Mouse (Mus musculus): ENCODE results near the gene Cox4i1. TPM values are rescaled to one million over a fixed set of nuclear protein-coding genes. Genes with fewer than 3 reads are reported as not detected.

The Cox4i1 gene
- polyA plus RNA-seq, 1 experiment from 2014 or later: 831 TPM

DNA sequence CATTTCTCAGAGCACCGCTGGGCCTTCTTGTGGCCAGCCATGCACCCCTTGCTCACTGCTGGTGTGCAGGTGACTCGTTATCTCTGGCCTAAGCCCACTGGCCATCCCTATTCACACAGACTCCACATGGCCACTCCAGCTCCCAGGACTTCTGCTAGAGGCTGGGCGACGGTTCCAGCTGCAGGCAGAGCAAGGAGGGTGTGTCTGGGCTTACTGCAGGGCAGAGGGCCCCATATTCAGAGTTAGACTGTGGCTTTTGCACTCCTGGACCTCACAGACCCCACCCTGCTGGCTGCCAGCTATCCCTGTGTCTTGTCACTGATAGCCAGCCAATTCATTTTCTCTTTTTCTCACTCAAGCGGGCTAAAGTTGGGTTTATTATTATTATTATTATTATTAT, 16.1 kb downstream of the Cox4i1 start:
- Histone ChIP-seq H3K4me2 (no peak overlapping the region), H3K36me3 (no peaks in the 10 kb centered on the region), H3K27me3 (replicated peaks) (peaks cover 35% of the 10 kb centered on the region), H3K9me3 (replicated peaks) (no peaks in the 10 kb centered on the region), H3K27ac (no peak overlapping the region), H3K4me1 (peaks cover 28% of the 10 kb centered on the region), H3K9ac (peak overlapping the region; percentile 35; the same call in 1 of the 2 replicates), H3K4me3 (no peak overlapping the region)
- ATAC-seq: no peak
- WGBS (ENCODE audit: insufficient replicate concordance): 47% methylated on average over 5 of the region's 5 CpGs

DNA sequence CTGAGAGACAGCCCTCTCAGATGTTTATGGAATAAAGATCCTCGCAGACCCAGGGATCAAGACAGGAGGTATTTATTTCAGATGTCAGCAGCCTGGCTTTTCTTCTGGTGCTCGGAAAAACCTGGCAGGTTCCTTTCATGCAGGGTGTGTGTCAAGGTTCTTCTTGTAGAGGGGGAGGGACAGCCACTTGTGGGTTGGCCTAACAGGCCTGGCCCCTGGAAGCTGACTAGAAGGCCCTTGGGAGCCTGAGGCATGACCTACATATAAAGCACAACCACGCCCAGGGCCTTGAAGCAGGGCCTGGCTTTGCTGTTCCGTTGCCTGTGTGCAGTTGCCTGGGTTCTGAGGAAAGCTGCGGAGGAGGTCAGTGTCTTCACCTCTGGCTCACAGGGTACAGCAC, 17.1 kb downstream of the Cox4i1 start:
- no peaks in the 10 kb centered on the region for H3K9me3 ChIP-seq (replicated peaks)
- no peak overlapping the region for H3K4me2 ChIP-seq
- peaks cover 18% of the 10 kb centered on the region for H3K4me1 ChIP-seq
- H3K4me3 ChIP-seq: no peak overlapping the region
- H3K36me3 ChIP-seq: no peaks in the 10 kb centered on the region
- 58% methylated on average over 5 of the region's 5 CpGs for WGBS (ENCODE audit: insufficient replicate concordance)
- no peak overlapping the region for H3K27ac ChIP-seq
- peaks cover 34% of the 10 kb centered on the region for H3K27me3 ChIP-seq (replicated peaks)
- no peak overlapping the region for H3K9ac ChIP-seq
- no peak for ATAC-seq

- Histone ChIP-seq H3K4me2 (no peak overlapping the region), H3K27ac (no peak overlapping the region), H3K4me1 (peaks cover 14% of the 10 kb centered on the region), H3K9me3 (replicated peaks) (no peaks in the 10 kb centered on the region), H3K9ac (no peak overlapping the region), H3K36me3 (no peaks in the 10 kb centered on the region), H3K4me3 (no peak overlapping the region), H3K27me3 (replicated peaks) (peaks cover 34% of the 10 kb centered on the region)
- no peak for ATAC-seq
- 60% methylated on average over 8 of the region's 8 CpGs for WGBS (ENCODE audit: insufficient replicate concordance)
Measured at GRCm38 (mm10) chr8:120685591-120685990, 17.6 kb downstream of the Cox4i1 start.

DNA sequence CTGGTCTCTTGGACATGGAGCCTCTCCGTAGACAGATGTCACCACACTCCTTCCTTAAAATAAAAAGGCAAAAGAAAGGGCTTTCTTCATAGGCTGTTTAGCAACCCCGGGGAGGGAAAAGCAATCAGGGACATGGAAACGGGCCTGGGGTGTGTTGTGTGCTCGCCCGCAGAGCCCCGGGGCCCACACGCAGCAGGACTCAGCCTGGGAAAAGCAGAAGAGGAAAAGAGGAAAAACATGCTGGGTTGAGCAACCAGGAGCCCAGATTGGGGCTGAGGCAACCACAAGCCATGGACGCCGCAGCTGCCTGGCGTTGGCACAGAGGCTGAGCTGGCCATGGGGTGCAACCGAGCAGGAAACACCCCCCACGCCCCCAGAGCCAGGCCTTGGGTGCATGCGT, 18.0 kb downstream of the Cox4i1 start:
- H3K9me3 ChIP-seq (replicated peaks): no peaks in the 10 kb centered on the region
- WGBS (ENCODE audit: insufficient replicate concordance): 38% methylated on average over 13 of the region's 13 CpGs
- H3K4me2 ChIP-seq: no peak overlapping the region
- H3K9ac ChIP-seq: no peak overlapping the region
- no peak for ATAC-seq
- H3K4me3 ChIP-seq: no peak overlapping the region
- no peak overlapping the region for H3K27ac ChIP-seq
- H3K27me3 ChIP-seq (replicated peaks): peaks cover 34% of the 10 kb centered on the region
- H3K4me1 ChIP-seq: peaks cover 14% of the 10 kb centered on the region
- H3K36me3 ChIP-seq: no peaks in the 10 kb centered on the region

GRCm38 (mm10) chr8:120686576-120686975, 18.6 kb downstream of the Cox4i1 start:
- no peak for ATAC-seq
- Histone ChIP-seq H3K4me2 (no peak overlapping the region), H3K27ac (no peak overlapping the region), H3K36me3 (no peaks in the 10 kb centered on the region), H3K4me1 (peaks cover 14% of the 10 kb centered on the region), H3K9ac (no peak overlapping the region), H3K4me3 (no peak overlapping the region), H3K9me3 (replicated peaks) (no peaks in the 10 kb centered on the region), H3K27me3 (replicated peaks) (peaks cover 34% of the 10 kb centered on the region)
- WGBS (ENCODE audit: insufficient replicate concordance): 66% methylated on average over 5 of the region's 5 CpGs

DNA sequence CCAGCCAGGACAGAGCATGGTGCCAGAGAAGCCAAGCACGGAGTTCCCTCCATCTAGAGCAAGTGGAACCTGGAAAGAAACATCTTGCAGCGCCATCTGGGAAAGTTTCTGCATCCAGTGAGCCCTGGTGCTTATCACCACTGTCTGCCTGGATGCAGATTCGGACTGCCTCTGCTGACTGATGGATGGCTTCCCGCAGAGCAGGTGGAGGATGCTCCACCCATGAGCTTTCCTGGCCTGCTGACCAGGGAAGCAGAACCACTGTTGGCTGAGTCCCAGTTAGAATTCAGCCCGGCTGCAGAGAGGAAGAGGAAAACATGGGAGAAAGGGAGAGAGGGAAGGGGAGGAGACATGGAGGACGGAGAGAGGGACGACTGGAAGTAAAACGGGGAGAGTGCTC, 19.8 kb downstream of the Cox4i1 start:
- no peak for ATAC-seq
- WGBS (ENCODE audit: insufficient replicate concordance): 50% methylated on average over 8 of the region's 8 CpGs
- Histone ChIP-seq H3K27me3 (replicated peaks) (peaks cover 34% of the 10 kb centered on the region), H3K27ac (no peak overlapping the region), H3K9me3 (replicated peaks) (no peaks in the 10 kb centered on the region), H3K36me3 (no peaks in the 10 kb centered on the region), H3K4me1 (peaks cover 19% of the 10 kb centered on the region), H3K9ac (no peak overlapping the region), H3K4me3 (no peak overlapping the region), H3K4me2 (no peak overlapping the region)

DNA sequence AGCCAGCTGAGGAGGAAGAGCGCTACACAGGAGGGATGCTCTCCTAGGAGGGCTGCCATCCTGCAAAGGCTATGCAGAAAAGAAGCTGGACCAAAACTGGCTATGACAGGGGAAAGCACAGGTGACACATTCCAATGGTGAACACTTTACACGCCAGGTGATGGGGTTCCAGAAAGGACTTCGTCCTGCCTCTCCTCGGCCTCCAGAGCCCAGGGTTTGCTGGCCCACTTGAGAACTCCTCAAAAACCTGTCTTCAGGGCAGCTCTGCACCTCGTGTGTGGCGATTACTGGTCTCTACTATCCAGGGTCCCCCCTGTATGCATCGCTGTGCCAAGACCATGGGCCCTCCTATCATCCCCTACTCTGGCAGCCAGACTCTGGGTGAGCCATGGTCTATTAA, 20.5 kb downstream of the Cox4i1 start:
- Histone ChIP-seq H3K27ac (no peak overlapping the region), H3K36me3 (no peaks in the 10 kb centered on the region), H3K4me3 (no peak overlapping the region), H3K27me3 (replicated peaks) (peaks cover 34% of the 10 kb centered on the region), H3K4me1 (peaks cover 21% of the 10 kb centered on the region), H3K9me3 (replicated peaks) (no peaks in the 10 kb centered on the region), H3K4me2 (no peak overlapping the region), H3K9ac (no peak overlapping the region)
- 73% methylated on average over 7 of the region's 7 CpGs for WGBS (ENCODE audit: insufficient replicate concordance)
- ATAC-seq: no peak

DNA sequence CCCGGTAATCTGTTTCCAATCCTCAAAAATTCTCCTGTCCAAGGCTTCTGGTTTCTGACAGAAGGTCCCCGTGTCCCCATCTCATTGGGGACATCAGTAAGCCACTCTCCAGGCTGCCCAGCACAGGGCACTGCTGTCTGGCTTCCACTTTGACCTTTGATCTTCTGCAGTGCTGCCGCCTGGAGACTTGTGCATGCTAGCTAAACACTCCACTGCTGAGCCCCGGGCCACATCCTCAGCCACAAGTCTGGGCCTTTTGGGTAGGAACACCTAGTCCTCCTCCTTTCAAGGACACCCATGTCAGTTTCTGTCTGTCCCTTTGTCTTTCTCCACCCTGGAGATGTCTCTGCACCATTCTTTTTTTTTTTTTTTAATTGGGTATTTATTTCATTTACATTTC, 24.9 kb downstream of the Cox4i1 start:
- Histone ChIP-seq H3K9ac (no peak overlapping the region), H3K4me1 (peaks cover 24% of the 10 kb centered on the region), H3K27ac (no peak overlapping the region), H3K4me3 (no peak overlapping the region), H3K27me3 (replicated peaks) (peaks cover 16% of the 10 kb centered on the region), H3K36me3 (no peaks in the 10 kb centered on the region), H3K4me2 (no peak overlapping the region), H3K9me3 (replicated peaks) (no peaks in the 10 kb centered on the region)
- ATAC-seq: 0 out of 2 replicates have a peak, but pooled peaks have one; percentile 4
- 68% methylated on average over 4 of the region's 4 CpGs for WGBS (ENCODE audit: insufficient replicate concordance)

DNA sequence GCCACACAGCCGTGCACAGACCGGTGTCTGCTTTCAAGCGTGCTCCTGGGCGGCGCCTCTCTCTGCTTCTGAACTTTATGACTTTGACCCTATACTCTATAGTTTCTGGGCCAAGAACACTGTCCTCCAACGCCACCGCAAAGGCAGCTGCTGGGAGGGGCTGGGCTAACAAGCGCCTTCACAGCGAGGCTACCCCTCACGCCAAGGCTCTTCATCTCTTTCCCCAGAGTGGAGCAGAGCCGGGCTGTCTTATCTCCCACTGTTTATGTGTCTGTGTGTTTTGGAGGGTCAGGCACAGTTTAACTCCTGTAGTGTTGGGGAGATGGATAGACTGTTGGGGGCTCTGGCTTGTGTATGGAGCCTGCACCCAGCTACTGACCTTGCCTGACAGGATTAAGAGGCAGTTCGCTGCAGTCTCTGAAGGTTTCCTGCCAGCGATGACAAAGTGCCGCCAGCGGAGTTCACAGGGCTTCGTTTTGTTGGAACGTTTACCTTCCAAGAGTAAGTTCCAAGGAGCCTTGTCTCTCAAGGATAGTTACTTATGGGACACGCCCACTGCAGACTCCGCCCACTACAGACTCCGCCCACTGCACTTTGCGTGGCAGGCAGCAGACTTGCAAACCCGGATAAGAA, 26.0 kb downstream of the Cox4i1 start:
- H3K36me3 ChIP-seq: no peaks in the 10 kb centered on the region
- peaks cover 5% of the 10 kb centered on the region; the same call in 1 of the 2 replicates for H3K27me3 ChIP-seq (replicated peaks)
- H3K9me3 ChIP-seq (replicated peaks): no peaks in the 10 kb centered on the region
- no peak overlapping the region for H3K4me3 ChIP-seq
- ATAC-seq: no peak
- H3K4me2 ChIP-seq: no peak overlapping the region
- H3K27ac ChIP-seq: no peak overlapping the region
- no peak overlapping the region for H3K9ac ChIP-seq
- peaks cover 24% of the 10 kb centered on the region for H3K4me1 ChIP-seq
- 37% methylated on average over 22 of the region's 22 CpGs for WGBS (ENCODE audit: insufficient replicate concordance)

- H3K4me1 ChIP-seq: peaks cover 29% of the 10 kb centered on the region
- ATAC-seq: no peak
Measured at GRCm38 (mm10) chr8:120696401-120697153, 28.6 kb downstream of the Cox4i1 start.

DNA sequence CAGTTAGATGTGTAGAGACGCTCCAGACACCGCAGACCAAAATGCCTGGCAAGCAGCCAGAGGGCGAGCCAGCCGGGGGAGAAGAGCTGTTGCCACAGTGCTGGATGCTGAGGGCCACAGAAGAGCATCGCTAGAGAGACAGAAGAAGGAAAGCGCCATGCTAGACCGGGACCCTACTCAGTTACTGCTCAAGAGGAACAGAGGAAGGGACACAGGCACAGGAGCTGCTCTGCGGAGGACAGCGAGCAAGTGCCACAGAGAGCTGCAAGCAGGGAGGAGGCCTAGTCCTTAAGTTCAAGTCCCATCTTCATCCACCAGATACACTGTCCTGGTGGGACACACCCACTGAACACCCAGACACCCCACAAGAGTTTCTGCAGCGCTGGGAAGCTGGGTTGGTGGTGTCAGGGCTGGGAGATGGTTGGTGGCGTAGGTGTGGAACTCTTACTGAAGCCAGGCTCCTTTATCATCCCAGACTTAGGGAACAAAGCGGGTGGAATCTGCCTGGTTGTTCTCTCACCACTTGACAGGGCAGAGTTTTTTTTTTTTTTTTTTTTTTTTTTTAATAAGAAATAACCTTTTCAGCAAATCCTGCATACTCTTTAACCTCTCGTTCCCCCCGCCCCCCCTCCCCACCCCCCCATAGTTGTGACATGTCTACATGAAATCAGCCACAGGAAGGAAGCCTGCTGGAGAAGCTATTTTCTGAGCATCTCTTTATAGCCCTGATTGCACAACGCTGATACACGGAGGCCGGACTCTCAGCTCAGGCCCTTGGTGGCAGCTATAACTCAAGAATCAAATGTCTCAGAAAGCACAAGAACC, 29.3 kb downstream of the Cox4i1 start:
- Histone ChIP-seq H3K9me3 (replicated peaks) (no peaks in the 10 kb centered on the region), H3K27me3 (replicated peaks) (0 out of 2 replicates have a peak, but pooled peaks cover 2% of the 10 kb centered on the region), H3K4me2 (no peak overlapping the region), H3K36me3 (no peaks in the 10 kb centered on the region), H3K9ac (no peak overlapping the region), H3K4me3 (no peak overlapping the region), H3K4me1 (peaks cover 29% of the 10 kb centered on the region), H3K27ac (no peak overlapping the region)
- no peak for ATAC-seq
- 52% methylated on average over 17 of the region's 17 CpGs for WGBS (ENCODE audit: insufficient replicate concordance)

More at GRCm38 (mm10) chr8:120696401-120697153, 28.6 kb downstream of the Cox4i1 start:
- H3K36me3 ChIP-seq: no peaks in the 10 kb centered on the region
- no peaks in the 10 kb centered on the region for H3K9me3 ChIP-seq (replicated peaks)
- no peak overlapping the region for H3K27ac ChIP-seq
- 61% methylated on average over 13 of the region's 13 CpGs for WGBS (ENCODE audit: insufficient replicate concordance)
- no peak overlapping the region for H3K4me3 ChIP-seq
- no peak overlapping the region for H3K4me2 ChIP-seq
- H3K27me3 ChIP-seq (replicated peaks): 0 out of 2 replicates have a peak, but pooled peaks cover 2% of the 10 kb centered on the region
- H3K9ac ChIP-seq: no peak overlapping the region

DNA sequence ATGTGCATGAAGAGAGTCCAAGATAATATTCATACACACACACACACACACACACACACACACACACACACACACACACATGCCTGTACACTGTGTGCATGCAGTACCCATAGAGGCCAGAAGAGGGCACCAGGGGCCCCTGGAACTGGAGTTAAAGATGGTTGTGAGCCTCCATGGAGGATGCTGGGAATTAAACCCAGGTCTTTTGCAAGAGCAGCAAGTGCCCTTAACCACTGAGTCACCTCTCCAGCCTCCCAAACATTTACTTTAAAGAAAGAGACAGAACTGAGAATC, 29.9 kb downstream of the Cox4i1 start:
- Histone ChIP-seq H3K27me3 (replicated peaks) (0 out of 2 replicates have a peak, but pooled peaks cover 3% of the 10 kb centered on the region), H3K9ac (no peak overlapping the region), H3K4me3 (no peak overlapping the region), H3K4me1 (peaks cover 23% of the 10 kb centered on the region), H3K36me3 (no peaks in the 10 kb centered on the region), H3K4me2 (no peak overlapping the region), H3K9me3 (replicated peaks) (no peaks in the 10 kb centered on the region), H3K27ac (no peak overlapping the region)
- no peak for ATAC-seq
